Mouse (Mus musculus) CD4-positive, CD25-positive, alpha-beta regulatory T cell, adult 4 months (primary cell): Measurements from ENCODE around the gene 4930451I11Rik. TPM values are rescaled to one million over a fixed set of nuclear protein-coding genes. Genes with fewer than 3 reads are reported as not detected.

Source experiments
- polyA plus RNA-seq, 2 experiments: library from polyadenylated mRNA; unstranded; fragments of 100-300 nt; shearing (Covaris generic); gene quantifications; one replicate each; pipeline ENCODE4 v1.2.1; 2017

4930451I11Rik gene
- polyA plus RNA-seq, 2 experiments from 2014 or later: not detected

Other genes with a start within 250 kb of the 4930451I11Rik start
- gene Apobr, start 246.7 kb downstream of the 4930451I11Rik start, polyA plus RNA-seq: 1 to 10 TPM in 1 of 2 experiments, under 1 TPM in 1; 0.36 to 1.5 TPM
- 100 to 1,000 TPM in 1 of 2 experiments, 10 to 100 TPM in 1; 79.9 to 150 TPM for gene Cln3, start 245.8 kb downstream of the 4930451I11Rik start, polyA plus RNA-seq
- not detected for gene Il27, start 236.7 kb downstream of the 4930451I11Rik start, polyA plus RNA-seq
- under 1 TPM in 1 of 2 experiments, not detected in 1; 0.42 TPM for gene Nupr1, start 200.8 kb downstream of the 4930451I11Rik start, polyA plus RNA-seq
- 100 to 1,000 TPM in 1 of 2 experiments, 10 to 100 TPM in 1; 93.1 to 113 TPM for gene Sgf29, start 182.3 kb downstream of the 4930451I11Rik start, polyA plus RNA-seq
- gene Sult1a1, start 155.2 kb downstream of the 4930451I11Rik start, polyA plus RNA-seq: 1 to 10 TPM in 1 of 2 experiments, under 1 TPM in 1; 0.82 to 1.3 TPM
- 100 to 1,000 TPM in 1 of 2 experiments, 10 to 100 TPM in 1; 82.6 to 175 TPM for gene Bola2, start 136.2 kb downstream of the 4930451I11Rik start, polyA plus RNA-seq
- gene Slx1b, start 135.9 kb downstream of the 4930451I11Rik start, polyA plus RNA-seq: 10 to 100 TPM; 10.6 to 21.4 TPM
- gene Coro1a, start 123.9 kb downstream of the 4930451I11Rik start, polyA plus RNA-seq: 1,000 to 10,000 TPM; 2,251 to 2,782 TPM
- 10 to 100 TPM; 16.9 to 17.8 TPM for gene Mapk3, start 72.0 kb downstream of the 4930451I11Rik start, polyA plus RNA-seq
- gene Gdpd3, start 65.3 kb downstream of the 4930451I11Rik start, polyA plus RNA-seq: 10 to 100 TPM; 13.9 to 17.4 TPM
- 10 to 100 TPM; 58.4 to 83.8 TPM for gene Ypel3, start 54.7 kb downstream of the 4930451I11Rik start, polyA plus RNA-seq
- 1 to 10 TPM; 5.9 to 7.5 TPM for gene Tbx6, start 50.2 kb downstream of the 4930451I11Rik start, polyA plus RNA-seq
- 100 to 1,000 TPM; 139 to 140 TPM for gene Ppp4c, start 39.1 kb downstream of the 4930451I11Rik start, polyA plus RNA-seq
- gene Fam57b, start 34.0 kb downstream of the 4930451I11Rik start, polyA plus RNA-seq: not detected
- gene Doc2a, start 15.8 kb upstream of the 4930451I11Rik start, polyA plus RNA-seq: not detected
- gene Hirip3, start 30.3 kb upstream of the 4930451I11Rik start, polyA plus RNA-seq: 10 to 100 TPM; 12.7 to 20.6 TPM
- gene Ino80e, start 30.7 kb upstream of the 4930451I11Rik start, polyA plus RNA-seq: 10 to 100 TPM; 53.9 to 55.7 TPM
- 10 to 100 TPM; 15.3 to 15.6 TPM for gene Taok2, start 53.1 kb upstream of the 4930451I11Rik start, polyA plus RNA-seq
- 10 to 100 TPM; 40.2 to 53.2 TPM for gene Tmem219, start 91.3 kb upstream of the 4930451I11Rik start, polyA plus RNA-seq
- 1 to 10 TPM; 5.5 to 8.9 TPM for gene Kctd13, start 97.2 kb upstream of the 4930451I11Rik start, polyA plus RNA-seq
- under 1 TPM; 0.48 to 0.51 TPM for gene Asphd1, start 117.9 kb upstream of the 4930451I11Rik start, polyA plus RNA-seq
- 1 to 10 TPM; 1.5 to 1.8 TPM for gene Sez6l2, start 118.9 kb upstream of the 4930451I11Rik start, polyA plus RNA-seq
- gene Cdipt, start 144.3 kb upstream of the 4930451I11Rik start, polyA plus RNA-seq: 100 to 1,000 TPM; 121 to 152 TPM
- 1 to 10 TPM in 1 of 2 experiments, under 1 TPM in 1; 0.32 to 1.1 TPM for gene Cdiptos, start 144.5 kb upstream of the 4930451I11Rik start, polyA plus RNA-seq
- 10 to 100 TPM; 13.7 to 20.9 TPM for gene Mvp, start 183.0 kb upstream of the 4930451I11Rik start, polyA plus RNA-seq
- gene Pagr1b, start 184.8 kb upstream of the 4930451I11Rik start, polyA plus RNA-seq: 1 to 10 TPM; 1.3 to 2.4 TPM
- gene Pagr1a, start 185.7 kb upstream of the 4930451I11Rik start, polyA plus RNA-seq: 10 to 100 TPM; 49.2 to 70.1 TPM
- gene Gm42742, start 189.5 kb upstream of the 4930451I11Rik start, polyA plus RNA-seq: 10 to 100 TPM; 12.5 to 49.1 TPM
- gene Prrt2, start 189.6 kb upstream of the 4930451I11Rik start, polyA plus RNA-seq: 1 to 10 TPM; 2.6 to 3.3 TPM
- 10 to 100 TPM; 14.5 to 18.4 TPM for gene Maz, start 195.4 kb upstream of the 4930451I11Rik start, polyA plus RNA-seq
- 10 to 100 TPM; 13.9 to 20.5 TPM for gene Kif22, start 210.8 kb upstream of the 4930451I11Rik start, polyA plus RNA-seq